11 mouse cellular contexts compared by ENCODE assay signal in genomic region chr12:70712322-70713024, GRCm38 (mm10).
A peak's percentile ranks its signal among the peaks of the same experiment; 100 is the strongest.
DNase-seq lines count a peak whose midpoint lies in the region; ATAC-seq lines count a peak whose summit lies in the region.
"Had no signal": no experiment of that assay in that cellular context is flagged by ENCODE, and none has a peak within 500 bp of the region (broad histone marks: within the 10 kb centered on the region; RNA-seq: fewer than 3 reads in every experiment).

No protein-coding gene starts in this region.

- WGBS in kidney, embryonic 14.5 days: 23% methylated on average over 5 of the region's 5 CpGs
- WGBS in stomach, embryonic 16.5 days: 28% methylated on average over 5 of the region's 5 CpGs

- no peaks in the 10 kb centered on the region for H3K27me3 ChIP-seq in kidney, embryonic 14.5 days (ENCODE audit: control insufficient read depth, insufficient read depth, low read length)
- H3K27me3 ChIP-seq in stomach, embryonic 16.5 days (ENCODE audit: control insufficient read depth, insufficient read depth, low read length): no peaks in the 10 kb centered on the region

- H3K9me3 ChIP-seq in kidney, embryonic 14.5 days (ENCODE audit: control insufficient read depth, low read length): no peaks in the 10 kb centered on the region
- H3K9me3 ChIP-seq in stomach, embryonic 16.5 days (replicated peaks; ENCODE audit: control insufficient read depth, low read length): no peaks in the 10 kb centered on the region

- H3K27ac ChIP-seq in kidney, embryonic 14.5 days (ENCODE audit: low read depth, low read length): no peak overlapping the region; the same call in 1 of the 2 replicates
- H3K27ac ChIP-seq in stomach, embryonic 16.5 days (ENCODE audit: low read length): peak overlapping the region; percentile 2

- H3K9ac ChIP-seq in kidney, embryonic 14.5 days (ENCODE audit: low read depth, low read length): no peak overlapping the region
- no peak overlapping the region for H3K9ac ChIP-seq in stomach, embryonic 16.5 days (ENCODE audit: low read length)

- no peak overlapping the region for H3K4me2 ChIP-seq in kidney, embryonic 14.5 days (replicated peaks; ENCODE audit: low read depth, low read length)
- no peak overlapping the region for H3K4me2 ChIP-seq in stomach, embryonic 16.5 days (ENCODE audit: low read depth, low read length)

- H3K4me3 ChIP-seq in kidney, embryonic 14.5 days (ENCODE audit: low read length): no peak overlapping the region
- no peak overlapping the region for H3K4me3 ChIP-seq in stomach, embryonic 16.5 days (replicated peaks; ENCODE audit: low read length)

- H3K4me1 ChIP-seq in kidney, embryonic 14.5 days (ENCODE audit: control insufficient read depth, insufficient read depth, low read length): peaks cover 10% of the 10 kb centered on the region; the same call in 1 of the 2 replicates
- H3K4me1 ChIP-seq in stomach, embryonic 16.5 days (ENCODE audit: control insufficient read depth, insufficient read depth, low read length): peaks cover 31% of the 10 kb centered on the region

- no peak for DNase-seq in kidney, adult 18-20 months
- DNase-seq in lung, postnatal 25 days (ENCODE audit: low spot score): peak; percentile 39
- DNase-seq in lung, postnatal 10 days: no peak
- DNase-seq in R1 (ENCODE audit: low read depth, low spot score): peak; percentile 95
- DNase-seq in cerebellum, postnatal 36 days: no peak
- DNase-seq: gastrocnemius, postnatal 10 days; heart, postnatal 36 days; thymus, postnatal 25 days had no signal

- ATAC-seq in kidney, embryonic 14.5 days (ENCODE audit: low FRiP score, low TSS enrichment): 0 out of 2 replicates have a peak, but pooled peaks have one; percentile 4
- ATAC-seq in stomach, embryonic 16.5 days (ENCODE audit: insufficient read depth, low FRiP score): no peak; the same call in 1 of the 2 replicates
- no peak for ATAC-seq in megakaryocyte, adult 5-6 weeks (ENCODE audit: poor library complexity, severe bottlenecking)

- H3K36me3 ChIP-seq in kidney, embryonic 14.5 days (ENCODE audit: control insufficient read depth, insufficient read depth, low read length): no peaks in the 10 kb centered on the region
- H3K36me3 ChIP-seq in stomach, embryonic 16.5 days (ENCODE audit: control insufficient read depth, insufficient read depth, low read length): no peaks in the 10 kb centered on the region

Comparison
In these comparisons a context has a peak if more than half of its experiments do, and no peak if none do; other contexts are left out.
1. DNase-seq: peak in lung, postnatal 25 days (single experiment) and R1 (single experiment); none in kidney, adult 18-20 months (single experiment), lung, postnatal 10 days (single experiment) and cerebellum, postnatal 36 days (0 of 2).